Mouse (Mus musculus) CH12.LX (cell line): ENCODE results near the gene Aif1l. TPM values are rescaled to one million over a fixed set of nuclear protein-coding genes. Genes with fewer than 3 reads are reported as not detected.

ENCODE experiments used
- DNase-seq: peaks from one replicate; pipeline ENCODE4 v3.0.0-alpha.2; 2013; ENCODE audit errors: extremely low read depth
- H3K27ac ChIP-seq: 2 replicates; pipeline ENCODE4 v1.5.1; 2012; ENCODE audit warnings: low read depth, mild to moderate bottlenecking, control low read depth, moderate library complexity; ENCODE audit not compliant: insufficient read depth
- H3K27me3 ChIP-seq: replicated peaks from 2 replicates; pipeline ENCODE3; 2012; ENCODE audit warnings: inconsistent platforms
- H3K36me3 ChIP-seq, 2 experiments: replicated peaks in 1 of 2; 2 replicates each; pipeline versions ENCODE3 to v1.6.1; 2012; ENCODE audit warnings: inconsistent platforms in 1 of 2, low read length in 1 of 2, mild to moderate bottlenecking in 1 of 2, mixed read lengths in 1 of 2, moderate library complexity in 1 of 2; ENCODE audit not compliant: control insufficient read depth in 1 of 2, insufficient read depth in 1 of 2
- H3K4me1 ChIP-seq, 2 experiments: 2 replicates each; pipeline ENCODE4 v1.6.1; 2012; ENCODE audit warnings: inconsistent platforms in 1 of 2, moderate library complexity in 1 of 2; ENCODE audit not compliant: insufficient read depth in 2 of 2, control insufficient read depth in 1 of 2
- H3K4me2 ChIP-seq: 2 replicates; pipeline ENCODE4 v1.6.1; 2012; ENCODE audit warnings: low read depth, mild to moderate bottlenecking, control low read depth; ENCODE audit not compliant: poor library complexity, insufficient read depth, severe bottlenecking
- H3K4me3 ChIP-seq, 3 experiments: fragments of 150-350 bp in 1 of 3; sonication (generic) in 1 of 3; replicated peaks in 1 of 3; 2 replicates each; pipeline versions ENCODE3 to v1.5.1; 2011 to 2012; ENCODE audit warnings: low read depth in 2 of 3, low read length in 2 of 3, mild to moderate bottlenecking in 2 of 3, moderate library complexity in 2 of 3, control low read depth in 1 of 3, improper control_type of control experiment in 1 of 3, inconsistent platforms in 1 of 3, mixed read lengths in 1 of 3; ENCODE audit not compliant: poor library complexity in 1 of 3
- H3K79me2 ChIP-seq: replicated peaks from 2 replicates; pipeline ENCODE4 v1.6.1; 2012; ENCODE audit warnings: mild to moderate bottlenecking, moderate library complexity; ENCODE audit not compliant: control insufficient read depth, poor library complexity, insufficient read depth, severe bottlenecking; ENCODE audit errors: extremely low read depth
- H3K9ac ChIP-seq: 2 replicates; pipeline ENCODE4 v1.6.1; 2012; ENCODE audit warnings: low read depth, mild to moderate bottlenecking, control low read depth, moderate library complexity; ENCODE audit not compliant: insufficient read depth
- H3K9me3 ChIP-seq: replicated peaks from 2 replicates; pipeline ENCODE3; 2012; ENCODE audit warnings: low read length, inconsistent platforms, mixed read lengths
- CTCF ChIP-seq, 2 experiments: IDR thresholded peaks in 1 of 2; conservative IDR thresholded peaks in 1 of 2; 2 replicates each; pipeline ENCODE4 v1.5.1; 2011 to 2012; ENCODE audit warnings: low read depth in 2 of 2, low read length in 2 of 2, improper control_type of control experiment in 1 of 2, inconsistent platforms in 1 of 2, mild to moderate bottlenecking in 1 of 2, moderate library complexity in 1 of 2
- IRF4 ChIP-seq: IDR thresholded peaks from 2 replicates; pipeline ENCODE4 v1.6.1; 2014; ENCODE audit warnings: low read depth, mild to moderate bottlenecking, inconsistent platforms, low read length, improper control_type of control experiment
- JUN ChIP-seq: IDR thresholded peaks from 2 replicates; pipeline ENCODE4 v1.6.1; 2011; ENCODE audit warnings: low read depth, mild to moderate bottlenecking, low read length, improper control_type of control experiment, moderate library complexity; ENCODE audit not compliant: insufficient read depth
- KAT2A ChIP-seq: IDR thresholded peaks from 2 replicates; pipeline ENCODE4 v1.6.1; 2012; ENCODE audit warnings: low read length, improper control_type of control experiment, inconsistent platforms; ENCODE audit not compliant: insufficient replicate concordance
- MAZ ChIP-seq: IDR thresholded peaks from 2 replicates; pipeline ENCODE4 v1.6.1; 2012; ENCODE audit warnings: low read depth, mild to moderate bottlenecking, inconsistent platforms, low read length, improper control_type of control experiment, moderate library complexity
- MXI1 ChIP-seq: IDR thresholded peaks from 2 replicates; pipeline ENCODE4 v1.6.1; 2011; ENCODE audit warnings: mild to moderate bottlenecking, low read depth, low read length, improper control_type of control experiment
- MYC ChIP-seq: IDR thresholded peaks from 2 replicates; pipeline ENCODE4 v1.6.1; 2011; ENCODE audit warnings: low read depth, mild to moderate bottlenecking, improper control_type of control experiment, low read length
- NELFE ChIP-seq: IDR thresholded peaks from 2 replicates; pipeline ENCODE4 v1.6.1; 2011; ENCODE audit warnings: low read depth, low read length, improper control_type of control experiment
- RAD21 ChIP-seq: IDR thresholded peaks from 2 replicates; pipeline ENCODE4 v1.6.1; 2011; ENCODE audit warnings: low read depth, mild to moderate bottlenecking, low read length, improper control_type of control experiment, moderate library complexity
- RCOR1 ChIP-seq: conservative IDR thresholded peaks from 2 replicates; pipeline ENCODE4 v1.6.1; 2012; ENCODE audit warnings: low read depth, mild to moderate bottlenecking, inconsistent platforms, low read length, improper control_type of control experiment
- SMC3 ChIP-seq: IDR thresholded peaks from 2 replicates; pipeline ENCODE4 v1.6.1; 2011; ENCODE audit warnings: low read depth, low read length, improper control_type of control experiment
- TBP ChIP-seq: conservative IDR thresholded peaks from 2 replicates; pipeline ENCODE4 v1.6.1; 2011; ENCODE audit warnings: low read depth, low read length, improper control_type of control experiment
- TCF12 ChIP-seq: IDR thresholded peaks from 2 replicates; pipeline ENCODE4 v1.6.1; 2014; ENCODE audit warnings: low read depth, mild to moderate bottlenecking, inconsistent platforms, low read length, improper control_type of control experiment
- UBTF ChIP-seq: IDR thresholded peaks from 2 replicates; pipeline ENCODE4 v1.6.1; 2012; ENCODE audit warnings: low read depth, mild to moderate bottlenecking, inconsistent platforms, low read length, improper control_type of control experiment, moderate library complexity
- ZKSCAN1 ChIP-seq: IDR thresholded peaks from 2 replicates; pipeline ENCODE4 v1.6.1; 2012; ENCODE audit warnings: low read depth, inconsistent platforms, low read length, improper control_type of control experiment, borderline replicate concordance
- dilution Hi-C: fragments of 300-500 bp; cut with MboI; formaldehyde crosslinking; loops from 2 replicates; pipeline ENCODE4 v1.14.3; 2020; ENCODE audit warnings: low sequenced_read_pairs; ENCODE audit not compliant: extremely low pct_unique_long_range_greater_than_20kb, extremely low pct_ligation_motif_present
- in situ Hi-C: fragments of 300-500 bp; cut with MboI; formaldehyde crosslinking; loops from 3 replicates; pipeline ENCODE4 v1.14.3; 2019; ENCODE audit warnings: low sequenced_read_pairs, low pct_ligation_motif_present, low pct_unique_long_range_greater_than_20kb, mixed read lengths
- polyA plus RNA-seq: library from polyadenylated mRNA; unstranded; fragments of >175 nt; gene quantifications from 2 replicates; pipeline ENCODE4 v1.2.1, GENCODE M21; 2012; ENCODE audit warnings: low read depth; ENCODE audit not compliant: insufficient read length
- total RNA-seq, 2 experiments: library from RNA; depleted of rRNA; stranded (reverse); fragments of 300-350 nt in 1 of 2; fragments of >200 nt in 1 of 2; gene quantifications; 2 replicates each; pipeline ENCODE4 v1.2.3; 2012 to 2014

Gene Aif1l
- total and polyA plus RNA-seq, 3 experiments = 0.11 to 0.81 TPM; not detected in 1

DNA sequence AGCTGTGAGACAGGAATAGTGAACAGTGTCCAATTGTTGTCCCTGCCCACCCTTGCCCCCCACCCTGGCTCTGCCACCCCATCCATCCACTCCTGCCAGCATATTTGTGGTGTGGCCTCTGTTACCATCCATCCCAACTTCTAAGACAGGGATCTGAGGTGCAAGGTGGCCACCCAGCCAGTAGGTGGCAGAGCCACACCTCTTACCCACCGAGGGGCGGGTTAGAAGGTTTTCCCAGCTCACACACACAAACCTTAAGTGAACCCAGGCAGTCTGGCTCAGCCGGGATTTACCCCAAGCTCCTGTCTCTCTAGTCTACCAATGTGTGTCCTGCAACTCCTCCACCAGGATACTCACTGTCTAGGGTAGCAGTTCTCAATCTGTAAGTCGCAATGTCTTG lies 32.3 kb upstream of the Aif1l start:
- dilution Hi-C loops = no loop called here
- TF ChIP-seq MAZ (0 out of 2 replicates have a peak, but pooled peaks have one; percentile 34), CTCF (conservative IDR thresholded peaks at IDR 0.05 in 1 of 2, IDR thresholded peaks at IDR 0.05 in 1 of 2; ENCODE audit: low read depth in 2 of 2, low read length in 2 of 2) (peak in 1 of 2 experiments; percentile 82; a peak in 2 of 4 replicates), NELFE (0 out of 2 replicates have a peak, but pooled peaks have one; percentile 17), MYC (no peak), SMC3 (peak; percentile 64), JUN (no peak), RAD21 (peak; percentile 82), IRF4 (no peak), UBTF (no peak), ZKSCAN1 (no peak), TBP (no peak)

DNA sequence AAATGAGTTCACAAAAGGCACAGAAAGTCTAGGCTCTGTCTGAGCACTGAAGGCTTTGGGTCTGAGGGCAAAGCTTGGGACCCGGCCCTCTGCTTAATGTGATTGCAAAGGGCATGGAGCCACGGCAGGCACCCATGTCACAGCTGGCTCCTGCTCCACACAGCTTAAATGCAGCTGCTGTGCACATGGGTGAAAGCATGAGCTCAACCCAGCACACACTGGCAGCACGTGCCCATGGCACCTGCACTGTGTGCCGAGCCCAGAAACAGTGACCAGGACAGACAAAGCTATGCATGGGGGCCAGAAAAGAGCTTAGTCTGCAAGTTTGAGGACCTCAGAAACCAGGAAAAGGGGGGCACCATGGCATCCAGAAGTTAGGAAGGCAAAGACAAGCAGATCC lies 26.3 kb upstream of the Aif1l start:
- Histone ChIP-seq H3K27me3 (peaks cover 89% of the 10 kb centered on the region), H3K36me3 (no peaks in the 10 kb centered on the region), H3K27ac (no peak overlapping the region), H3K4me1 (no peaks in the 10 kb centered on the region), H3K4me2 (no peak overlapping the region), H3K9ac (no peak overlapping the region), H3K4me3 (no peak overlapping the region)
- in situ Hi-C loops = loop anchor here (5.0 to 10.0 kb wide), 2 partner anchors 181 to 209 kb away; no protein-coding TSS in a partner anchor
- no peak for DNase-seq
- no peak for TF ChIP-seq RCOR1
- no peak for TF ChIP-seq MAZ
- no peak for TF ChIP-seq MXI1
- no peak for TF ChIP-seq SMC3
- TF ChIP-seq TCF12 = no peak
- TF ChIP-seq KAT2A = no peak
- TF ChIP-seq, all 38 proteins: peak for 0
- no peaks in the 10 kb centered on the region for H3K9me3 ChIP-seq
- H3K79me2 ChIP-seq = no peaks in the 10 kb centered on the region
- dilution Hi-C loops = no loop called here

More for the DNA sequence above, 32.3 kb upstream of the Aif1l start:
- H3K27me3 ChIP-seq = peaks cover 75% of the 10 kb centered on the region
- no peaks in the 10 kb centered on the region for H3K36me3 ChIP-seq
- DNase-seq = peak; percentile 31
- H3K79me2 ChIP-seq = no peaks in the 10 kb centered on the region
- no peak overlapping the region for H3K9ac ChIP-seq
- in situ Hi-C loops = no loop called here
- no peaks in the 10 kb centered on the region for H3K9me3 ChIP-seq
- no peak overlapping the region for H3K4me2 ChIP-seq
- no peak overlapping the region for H3K27ac ChIP-seq
- H3K4me1 ChIP-seq = peaks cover 3 to 7% of the 10 kb centered on the region in 2 experiments; a peak in 3 of 4 replicates
- H3K4me3 ChIP-seq = no peak overlapping the region
